Mouse (Mus musculus): Measurements from ENCODE around the gene Wbp2.

Gene Wbp2

DNA sequence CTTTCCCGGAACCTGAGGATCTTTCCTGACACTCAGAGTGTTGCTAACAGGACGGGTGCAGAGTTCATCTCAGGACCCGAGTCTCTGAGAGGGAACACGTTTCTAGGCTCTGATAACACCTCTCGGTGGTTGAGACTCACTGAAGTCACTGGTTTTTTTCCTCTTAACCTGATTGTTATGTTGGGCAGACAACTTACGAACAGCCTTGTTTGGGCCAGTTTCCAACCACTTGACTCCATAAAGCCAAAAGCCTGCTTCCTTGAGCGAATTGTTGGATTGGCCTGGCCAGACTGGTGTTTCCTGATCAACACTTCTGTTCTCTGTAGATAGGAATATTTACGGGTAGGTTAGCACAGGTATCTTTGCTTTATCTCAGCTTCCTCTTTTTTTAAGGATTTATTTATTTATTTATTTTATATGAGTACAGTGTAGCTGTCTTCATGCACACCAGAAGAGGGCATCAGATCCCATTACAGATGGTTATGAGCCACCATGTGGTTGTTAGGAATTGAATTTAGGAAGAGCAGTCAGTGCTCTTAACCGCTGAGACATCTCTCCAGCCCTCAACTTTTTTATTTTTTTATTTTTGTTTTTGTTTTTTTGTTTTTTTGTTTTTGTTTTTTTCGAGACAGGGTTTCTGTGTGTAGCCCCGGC, 2.1 kb upstream of the Wbp2 start:
- no peak for DNase-seq

DNA sequence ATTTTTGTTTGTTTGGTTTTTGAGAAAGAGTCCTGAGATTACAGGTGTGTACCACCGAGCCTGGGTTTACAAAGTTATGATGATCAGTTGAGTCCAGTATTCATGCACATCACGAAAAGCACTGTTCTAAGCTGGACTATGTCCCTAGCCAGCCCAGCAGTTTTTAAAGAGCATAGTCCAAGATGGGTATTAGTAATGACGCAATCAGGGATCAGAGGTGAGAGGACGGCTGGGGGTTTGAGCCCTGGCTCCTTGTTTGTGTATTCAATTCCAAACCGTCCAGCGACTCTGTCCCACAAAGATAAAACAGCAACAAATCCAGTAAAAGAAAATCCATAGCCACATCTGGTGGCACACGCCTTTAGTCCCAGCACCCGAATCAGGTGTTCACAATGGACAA, 1.4 kb upstream of the Wbp2 start:
- DNase-seq, result no peak

DNA sequence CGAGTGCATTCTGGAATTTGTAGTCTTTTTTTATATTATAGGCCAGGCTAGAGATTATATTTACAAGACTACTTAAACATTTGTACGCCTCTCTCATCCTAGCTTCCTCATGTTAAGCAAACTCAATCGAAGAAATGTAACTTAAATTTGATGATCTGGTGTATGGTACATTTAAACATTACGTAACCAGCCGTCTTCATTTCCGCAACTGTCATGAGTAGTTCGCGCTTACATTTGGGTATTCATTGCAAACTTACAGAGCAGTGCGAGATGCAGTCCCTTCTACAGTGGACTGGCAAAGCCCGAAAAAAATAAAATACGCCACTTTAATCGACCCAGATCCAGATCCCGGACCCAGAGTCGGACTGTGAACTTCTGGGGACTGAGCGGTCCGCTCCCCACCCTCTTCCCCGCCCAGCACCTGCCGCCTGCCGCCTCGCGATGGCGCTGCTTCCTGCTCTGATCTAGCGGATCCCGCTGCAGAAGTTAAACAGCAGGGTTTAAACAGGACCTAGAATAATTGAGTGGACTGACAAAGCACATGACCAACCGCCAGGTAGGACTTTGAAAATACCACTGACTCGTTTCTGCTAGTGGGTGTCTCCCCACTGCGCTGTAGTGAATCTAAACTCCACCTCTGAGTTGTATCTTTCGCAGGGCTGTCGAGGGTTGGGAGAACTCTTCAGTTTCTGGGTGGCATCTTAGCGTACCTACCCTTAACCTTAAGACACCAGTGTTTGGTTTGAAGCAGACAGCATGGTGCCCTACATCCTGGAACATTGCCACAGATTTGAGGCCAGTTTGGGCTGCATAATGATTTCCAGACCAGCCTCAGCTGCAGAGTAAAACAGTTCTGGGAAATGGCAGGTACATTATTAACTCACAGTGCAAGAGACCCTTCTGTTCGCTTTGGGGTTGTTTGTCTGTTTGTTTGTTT, 667 bp upstream of the Wbp2 start:
- peak; percentile 94 to 95 for DNase-seq

DNA sequence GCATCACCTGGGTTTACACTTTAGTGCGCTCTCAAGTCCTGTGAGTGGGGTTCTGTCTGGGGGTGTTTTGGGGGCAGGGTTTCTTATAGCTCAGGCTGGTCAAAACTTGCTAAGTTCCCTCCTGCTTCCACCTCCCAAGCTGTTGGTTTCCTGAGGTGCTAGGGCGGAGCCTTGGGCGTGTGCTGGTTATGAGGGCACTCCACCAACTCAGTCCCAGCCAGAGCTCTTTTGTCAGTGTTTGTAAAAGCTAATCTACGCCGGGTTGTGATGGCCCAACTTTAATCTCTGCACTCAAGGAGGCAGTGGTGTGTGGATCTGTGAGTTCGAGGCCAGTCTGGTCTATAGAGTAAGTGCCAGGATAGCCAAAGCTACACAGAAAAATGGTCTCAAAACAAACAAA, 2.6 kb downstream of the Wbp2 start:
- peak in 1 of 2 experiments; percentile 14 for DNase-seq

DNA sequence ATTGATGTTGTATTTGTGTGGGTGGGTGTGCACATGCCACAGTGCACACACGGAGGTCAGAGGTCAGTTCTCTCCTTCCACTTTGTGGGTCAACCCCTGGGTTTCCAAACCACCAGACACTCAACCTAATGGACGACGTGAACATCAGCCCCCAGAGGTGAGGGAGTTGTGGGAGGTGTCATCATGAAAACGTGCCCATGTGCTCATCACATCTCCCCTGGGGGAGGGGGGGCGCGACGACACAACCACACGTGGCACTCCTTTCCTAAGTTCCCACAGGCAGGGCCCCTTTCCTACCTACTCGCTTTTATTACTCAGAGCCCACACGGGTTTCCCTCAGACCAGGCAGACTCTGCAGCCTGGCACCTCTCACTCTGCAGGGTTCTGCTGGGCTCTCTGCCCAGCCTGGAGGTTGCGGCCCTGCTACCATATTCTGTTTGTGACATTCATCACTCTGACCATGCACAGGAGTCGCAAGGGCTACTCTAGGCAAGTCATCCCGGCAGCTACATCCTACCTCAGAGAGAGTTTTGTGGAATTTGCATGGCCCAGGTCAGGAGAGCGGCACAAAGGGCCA, 3.6 kb downstream of the Wbp2 start:
- DNase-seq, result peak; percentile 61 to 66

DNA sequence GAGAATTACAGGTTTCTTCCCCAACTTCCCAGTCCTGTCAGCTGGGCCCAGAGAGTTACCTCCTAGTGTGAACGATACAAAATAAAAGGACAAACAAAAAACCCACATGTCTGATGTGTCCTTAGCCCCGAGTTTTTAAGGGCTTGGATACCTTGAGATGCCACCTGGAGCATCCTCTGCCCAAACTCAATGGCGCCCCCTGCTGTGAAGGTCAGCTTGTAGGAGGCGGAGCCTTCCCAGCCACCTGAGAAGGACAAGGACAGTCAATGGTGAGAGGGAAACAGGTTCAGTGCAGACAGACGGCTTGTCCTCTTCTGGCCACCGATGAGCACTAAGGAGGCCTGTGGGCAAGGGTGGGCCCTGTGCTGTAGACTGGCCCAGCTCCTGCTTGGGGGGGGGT, 5.7 kb downstream of the Wbp2 start:
- peak; percentile 71 to 88 for DNase-seq

DNA sequence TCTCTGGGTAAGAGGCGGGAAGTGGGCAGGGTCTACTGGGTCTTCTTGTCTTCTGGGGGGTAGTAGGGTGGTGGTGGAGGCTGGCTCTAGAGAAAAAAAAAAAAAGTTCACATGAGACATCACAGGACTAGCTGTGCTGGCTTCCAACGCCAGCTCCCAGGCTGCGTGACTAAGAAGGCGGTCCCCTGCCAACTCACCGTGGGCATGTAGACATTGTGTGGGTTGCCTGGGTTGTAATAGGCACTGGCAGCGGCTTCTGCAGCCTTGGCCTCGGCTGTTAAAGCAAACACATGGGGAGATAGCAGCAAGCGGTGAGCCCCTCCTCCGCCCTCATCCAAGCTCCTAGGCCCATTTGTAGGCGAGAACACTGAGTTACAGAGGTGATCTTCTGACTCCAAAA, 7.3 kb downstream of the Wbp2 start:
- peak; percentile 74 to 82 for DNase-seq

DNA sequence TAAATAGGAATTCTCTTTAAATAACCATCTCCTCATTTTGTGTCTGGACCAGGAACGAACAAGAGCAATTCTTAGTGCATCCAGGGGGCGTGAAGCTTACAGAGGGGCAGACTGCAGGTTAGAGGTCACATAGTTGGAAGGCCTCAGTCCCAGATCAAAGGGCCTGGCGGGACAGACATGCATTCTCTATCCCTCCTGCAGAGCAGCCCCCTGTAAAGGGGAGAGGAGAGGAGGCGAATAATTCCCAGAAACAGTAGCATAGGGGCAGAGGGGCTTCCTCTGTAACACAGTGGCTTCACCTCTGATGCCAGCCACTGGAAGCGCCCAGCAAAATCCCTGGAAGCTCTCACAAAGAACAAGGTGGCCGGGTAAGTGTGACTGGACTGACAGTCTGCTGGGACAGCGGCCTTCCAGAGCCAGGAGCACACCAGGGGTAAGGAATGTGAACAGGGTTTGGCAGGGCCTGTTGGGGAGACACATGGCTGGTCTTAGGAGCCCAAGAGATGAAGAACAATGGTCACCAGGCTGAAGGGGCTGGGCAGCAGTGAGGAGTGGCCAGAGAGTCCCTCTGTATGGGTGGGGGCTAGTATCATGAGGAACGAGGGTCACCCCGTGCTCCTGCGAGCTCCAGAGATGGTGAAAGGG, 8.0 kb downstream of the Wbp2 start:
- DNase-seq, result peak; percentile 52 to 57

DNA sequence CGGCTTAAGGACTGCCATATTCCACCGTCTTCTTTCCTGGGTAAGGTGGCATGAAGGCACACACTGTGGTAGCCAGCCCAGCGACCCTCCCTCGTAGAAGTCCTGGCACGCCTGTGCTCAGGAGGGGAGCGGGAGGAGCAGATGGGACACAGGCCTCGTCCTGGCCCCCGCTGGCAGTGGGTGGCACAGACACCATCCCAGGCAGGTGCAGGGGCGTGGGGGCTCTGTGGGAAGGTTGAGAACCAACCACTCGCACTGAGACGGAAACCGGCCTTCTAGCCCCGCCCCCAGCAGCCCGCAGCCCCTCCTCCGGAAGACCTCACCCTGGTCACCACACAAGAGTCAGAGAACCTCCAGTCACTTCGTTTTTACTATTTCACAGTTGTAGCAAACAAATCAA, 8.6 kb downstream of the Wbp2 start:
- peak; percentile 57 to 73 for DNase-seq

DNA sequence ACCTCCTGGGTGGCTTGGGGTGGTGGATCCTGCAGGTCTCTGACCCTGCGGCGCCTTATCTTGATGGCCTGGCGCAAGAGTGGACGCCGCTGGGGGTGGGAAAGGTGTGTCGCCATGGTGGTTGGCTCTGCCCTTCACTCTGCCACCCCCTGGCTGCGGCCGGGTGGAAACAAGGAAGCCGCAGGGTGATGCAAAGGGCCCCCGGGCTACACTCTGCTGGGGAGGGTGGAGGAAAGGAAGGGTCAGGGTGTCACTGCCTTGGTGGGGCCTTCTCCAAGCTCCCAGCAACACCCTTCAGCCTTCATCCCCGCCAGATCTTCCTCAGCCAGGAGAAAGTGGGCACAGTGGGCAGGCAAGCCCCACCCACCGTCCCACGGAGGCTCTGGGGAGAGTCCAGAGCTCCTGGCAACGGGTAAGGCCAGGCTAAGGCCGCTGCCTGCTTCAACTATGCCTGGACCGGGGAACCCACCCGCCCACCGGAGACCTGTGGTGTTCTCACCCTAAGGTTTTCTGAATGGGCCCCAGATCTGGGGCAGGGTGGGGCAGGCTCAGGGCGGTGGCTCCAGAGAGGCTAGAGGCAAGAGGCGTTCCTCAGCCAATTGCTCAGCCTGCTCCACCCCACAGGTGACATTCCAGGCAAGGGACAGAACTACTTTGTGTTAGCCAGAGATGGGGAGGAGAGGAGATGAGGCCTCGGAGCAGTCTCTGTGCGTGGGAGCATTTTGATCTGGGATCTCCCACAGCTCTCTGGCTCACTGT, 9.2 kb downstream of the Wbp2 start, which contains the start of gene Unc13d:
Unc13d (minus strand) TSS at position 516 of the 759 bp plus-strand sequence.
- peak; percentile 58 to 59 for DNase-seq

DNA sequence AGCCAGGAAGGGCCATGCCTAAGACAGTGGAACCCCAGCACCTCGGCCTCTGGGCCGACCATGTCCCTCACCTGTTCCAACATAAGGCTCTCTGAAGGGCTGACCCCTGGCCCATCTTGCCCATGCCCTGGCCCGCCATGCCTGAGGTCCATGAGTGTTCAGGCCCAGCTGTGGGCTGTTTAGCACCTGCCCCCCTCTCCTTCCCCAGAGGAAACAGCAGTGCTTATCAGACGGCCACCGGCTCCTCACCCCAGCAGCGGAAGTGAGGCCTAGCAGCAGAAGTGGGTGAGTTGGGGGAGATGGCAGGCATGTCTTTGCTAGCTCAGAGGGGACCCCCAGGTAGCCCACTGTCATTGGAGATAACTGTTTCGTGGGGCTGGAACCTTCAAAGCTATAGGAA, 10.0 kb downstream of the Wbp2 start:
- DNase-seq, result peak; percentile 15 to 30

DNA sequence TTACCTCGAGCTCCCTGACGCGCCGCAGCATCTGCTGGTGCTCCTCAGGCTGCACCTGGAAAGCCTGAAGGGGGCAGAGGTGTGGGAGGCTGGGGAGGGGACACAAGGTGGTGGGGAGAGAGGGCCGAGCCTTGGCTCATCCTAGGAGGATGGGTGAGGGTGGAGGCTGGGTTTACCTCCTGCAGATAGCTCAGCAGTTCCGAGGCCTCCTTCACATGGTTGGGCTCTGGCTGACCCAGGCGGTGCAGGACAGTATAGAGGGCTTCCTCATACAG, 10.6 kb downstream of the Wbp2 start:
- DNase-seq, result peak in 1 of 2 experiments; percentile 20

DNA sequence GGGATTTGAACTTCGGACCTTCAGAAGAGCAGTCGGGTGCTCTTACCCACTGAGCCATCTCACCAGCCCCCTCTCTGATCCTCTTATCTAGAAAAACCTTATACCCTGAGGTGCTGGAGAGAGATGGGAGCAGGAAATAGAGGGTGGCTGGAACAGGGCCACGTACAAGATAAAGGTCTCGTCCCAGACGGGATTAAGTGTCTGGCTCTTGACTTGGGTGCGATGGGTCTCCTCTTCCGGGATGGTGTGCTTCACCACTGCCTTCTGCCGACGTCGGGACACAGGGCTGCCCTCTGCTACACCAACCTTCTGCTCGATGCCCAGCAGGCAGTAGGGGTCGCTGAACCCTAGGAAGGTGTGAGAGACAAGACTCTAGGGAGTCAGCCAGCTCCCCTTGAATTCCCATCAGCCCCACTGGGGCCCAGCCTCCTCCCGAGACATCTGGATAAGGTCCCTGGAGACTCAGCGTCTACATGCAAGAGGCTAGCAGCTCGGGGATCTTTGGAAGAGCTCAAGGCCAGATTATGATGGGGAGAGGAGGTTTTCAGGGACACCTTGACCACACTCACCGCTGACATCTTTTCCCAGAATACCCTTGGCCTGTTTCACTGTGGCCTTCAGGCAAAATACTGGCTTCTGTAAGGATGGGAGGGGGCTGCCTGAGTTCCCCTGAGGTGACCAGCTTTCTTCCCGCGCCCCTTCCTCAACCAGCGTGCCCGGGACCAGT, 11.1 kb downstream of the Wbp2 start:
- DNase-seq, result peak in 1 of 2 experiments; percentile 24

DNA sequence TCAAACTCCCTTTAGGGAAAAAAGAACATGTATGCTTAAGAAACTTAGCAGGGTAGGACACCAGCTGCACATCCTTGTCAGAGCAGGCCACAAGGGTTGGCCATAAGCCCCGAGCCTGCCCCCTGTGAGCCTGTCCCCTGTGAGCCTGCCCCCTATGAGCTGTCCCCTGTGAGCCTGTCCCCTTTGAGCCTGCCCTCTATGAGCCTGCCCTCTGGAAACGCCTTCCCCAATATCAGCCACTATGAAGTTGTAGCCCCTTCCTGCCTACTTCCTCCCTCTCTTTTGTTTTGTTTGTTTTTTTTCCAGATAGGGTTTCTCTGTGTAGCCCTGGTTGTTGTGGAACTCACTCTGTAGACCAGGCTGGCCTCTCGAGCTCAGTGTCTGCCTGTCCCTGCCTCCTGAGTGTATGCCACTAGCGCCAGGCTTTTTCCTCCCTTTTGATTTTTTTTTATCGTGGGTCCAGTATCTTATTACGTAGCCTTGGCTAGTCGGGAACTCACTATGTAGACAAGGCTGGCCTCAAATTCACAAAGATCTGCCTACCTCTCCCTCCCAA, 12.3 kb downstream of the Wbp2 start:
- DNase-seq, result no peak

DNA sequence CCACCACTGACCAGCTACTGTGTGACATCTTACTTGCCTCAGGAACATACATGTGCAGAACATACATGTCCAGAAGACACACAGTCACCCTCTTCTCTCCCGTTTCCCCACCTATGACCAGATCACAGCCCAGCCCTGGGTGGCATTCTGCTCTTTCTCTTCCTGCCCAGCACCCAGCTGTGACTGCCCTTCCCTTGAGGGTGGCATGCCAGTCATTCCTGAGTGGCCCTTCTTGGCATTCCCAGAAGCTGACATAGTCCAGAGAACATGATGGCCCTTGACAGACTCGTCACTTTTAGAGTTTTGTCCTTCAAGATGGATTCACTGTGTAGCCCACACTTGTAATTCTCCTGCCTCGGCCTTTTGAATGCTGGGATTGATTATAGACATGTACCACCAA, 14.2 kb downstream of the Wbp2 start:
- no peak for DNase-seq

DNA sequence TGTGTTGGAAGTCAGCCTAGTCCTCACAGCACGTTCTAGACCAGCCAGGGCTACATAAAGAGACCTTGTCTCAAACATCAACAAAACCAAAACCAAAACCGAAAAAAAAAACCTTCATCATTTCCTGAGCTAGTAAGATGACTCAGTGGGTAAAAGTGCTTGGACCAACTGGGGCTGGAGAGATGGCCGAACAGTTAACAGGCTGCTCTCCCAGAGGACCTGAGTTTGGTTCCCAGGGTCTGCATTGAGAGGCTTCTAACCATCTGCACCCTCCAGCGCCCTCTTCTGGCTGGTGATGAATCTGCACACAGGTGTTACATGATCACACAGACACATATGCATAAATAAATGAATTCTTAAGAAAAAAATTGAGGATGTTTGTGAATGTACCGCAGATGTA, 15.3 kb downstream of the Wbp2 start:
- peak in 1 of 2 experiments; percentile 60 for DNase-seq

DNA sequence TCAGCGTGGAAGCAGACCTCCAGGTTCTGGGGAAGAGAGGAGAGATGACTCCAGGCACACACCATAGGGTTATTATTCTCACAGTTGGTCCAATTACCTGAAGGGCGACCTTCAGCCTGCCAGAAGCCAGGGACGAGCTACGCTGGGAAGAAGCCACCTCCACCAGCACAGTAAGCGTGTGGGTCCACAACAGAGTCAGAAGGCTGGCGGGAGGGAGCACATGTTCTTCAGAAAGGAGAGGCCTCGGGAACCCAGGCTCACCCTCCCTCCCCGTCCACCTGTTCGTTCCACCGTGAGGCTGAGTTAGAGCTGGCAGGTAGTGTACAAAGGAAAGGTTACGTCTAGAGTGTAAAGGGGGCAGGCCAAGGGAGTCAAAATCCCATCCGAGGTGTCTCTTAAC, 21.4 kb downstream of the Wbp2 start:
- DNase-seq, result peak; percentile 62 to 63

DNA sequence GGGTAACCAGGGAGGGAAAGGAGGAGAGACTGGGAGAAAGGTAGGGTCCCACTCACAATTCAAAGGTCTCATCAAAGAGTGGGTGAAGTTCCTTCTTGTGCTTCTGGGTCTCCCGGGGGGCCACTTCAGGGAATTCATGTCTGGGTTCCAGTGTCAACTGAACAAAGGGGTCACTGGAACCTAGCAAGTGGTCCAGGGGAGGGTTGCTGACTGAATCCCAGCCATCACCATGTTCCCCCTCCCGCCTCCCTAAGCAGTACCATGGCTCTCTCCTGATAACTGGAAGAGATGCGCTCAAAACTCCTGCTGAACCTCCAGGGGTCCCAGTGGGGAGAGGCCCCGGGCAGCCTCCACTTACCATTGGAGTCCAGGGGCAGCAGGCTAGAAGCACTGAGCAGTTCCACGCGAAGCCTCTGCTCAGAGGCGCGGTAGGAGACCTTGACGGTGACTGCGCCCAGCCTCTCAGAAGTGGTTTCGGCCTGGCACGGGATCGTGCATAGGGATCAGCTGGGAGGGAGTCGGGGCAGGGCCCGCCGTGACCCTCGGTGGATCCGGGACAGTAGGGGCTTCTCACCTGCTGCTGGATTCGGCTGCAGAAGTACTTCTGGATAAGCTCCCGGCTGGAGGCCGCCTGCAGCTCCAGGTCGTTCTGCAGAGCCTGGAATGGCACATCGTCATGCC, 22.5 kb downstream of the Wbp2 start:
- peak; percentile 63 to 69 for DNase-seq

DNA sequence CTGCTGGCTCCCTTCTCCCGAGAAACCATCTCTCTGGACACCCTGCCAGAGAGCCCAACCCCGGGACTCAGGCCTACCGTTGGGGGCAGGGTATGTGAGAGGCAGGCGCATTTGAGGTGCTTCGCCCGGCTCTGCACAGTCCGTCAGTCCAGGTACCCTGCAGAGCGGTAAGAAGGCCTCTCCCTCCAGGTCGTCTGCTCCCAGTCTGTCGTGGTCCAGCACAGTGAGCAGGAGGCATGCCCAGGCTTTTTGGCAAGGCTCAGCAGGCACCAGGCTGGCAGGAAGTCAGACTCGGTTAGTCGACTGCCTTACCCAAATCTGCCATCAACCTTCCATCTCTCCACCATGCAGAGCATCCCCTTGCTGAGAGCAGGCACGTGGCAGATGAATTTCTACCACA, 23.2 kb downstream of the Wbp2 start:
- DNase-seq, result peak; percentile 96

DNA sequence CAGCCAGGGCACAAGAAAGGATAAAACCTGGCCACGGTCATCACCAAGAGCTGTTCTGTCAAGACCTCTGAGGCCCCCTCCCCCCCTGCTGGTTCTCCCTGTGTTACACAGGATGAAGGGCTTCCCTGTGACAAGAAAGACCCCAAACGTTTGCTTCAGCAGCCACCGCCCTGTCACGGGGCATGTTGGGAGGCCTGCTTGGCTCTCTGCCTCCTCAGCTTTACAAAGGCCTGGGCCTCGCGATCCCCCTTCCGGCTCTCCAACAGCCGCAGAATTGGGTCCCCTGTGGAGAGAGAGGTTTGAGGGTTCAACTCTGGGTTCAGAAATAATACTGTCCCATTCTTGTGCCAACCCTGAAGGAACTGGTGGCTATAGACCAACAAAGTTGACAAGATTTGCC, 24.3 kb downstream of the Wbp2 start:
- DNase-seq, result peak; percentile 69 to 71

Data from cerebellum, postnatal 25 days (tissue).